Mouse (Mus musculus) thymus, postnatal 4 days (tissue): Measurements from ENCODE around the gene Slc39a9.

ENCODE experiments used
- DNase-seq: peaks from one replicate; pipeline ENCODE4 v3.0.0; 2021

Slc39a9 gene

DNA sequence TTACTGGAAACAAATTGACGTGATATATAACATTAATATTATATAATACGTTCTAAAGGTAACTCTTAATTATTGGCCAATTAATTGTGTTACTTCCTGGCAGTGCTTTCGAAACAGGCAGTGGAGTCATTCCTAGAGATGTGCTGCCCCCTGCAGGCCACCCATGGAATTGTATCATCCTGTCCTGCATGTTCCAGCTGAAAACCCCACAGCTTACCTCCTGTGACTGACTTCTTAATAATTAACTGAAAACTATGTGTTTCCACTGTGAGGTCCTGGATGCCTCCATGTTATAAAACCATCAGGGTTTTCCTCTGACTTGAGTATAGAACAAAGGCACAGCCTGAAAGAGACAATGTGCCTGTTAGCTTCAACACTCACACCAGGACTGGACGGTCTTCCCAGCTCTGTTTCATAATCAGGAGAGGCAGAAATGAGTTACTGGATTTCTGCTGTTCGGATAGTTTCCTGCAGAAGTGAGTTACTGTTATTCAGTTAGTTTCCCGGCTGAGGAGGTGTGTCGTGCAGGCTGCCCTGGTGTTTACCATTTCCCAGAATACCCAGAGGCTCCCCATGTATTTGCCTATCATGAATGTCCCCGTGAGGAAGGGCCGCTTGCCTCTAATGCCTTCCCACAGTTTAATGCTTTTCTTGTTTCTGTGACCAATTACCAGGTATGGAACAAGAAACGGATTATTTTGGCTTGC is 81.3 kb downstream of the Slc39a9 start:
- peak; percentile 92 for DNase-seq

- DNase-seq = peak; percentile 46
Measured at GRCm38 (mm10) chr12:80728207-80728606, 84.5 kb downstream of the Slc39a9 start.

DNA sequence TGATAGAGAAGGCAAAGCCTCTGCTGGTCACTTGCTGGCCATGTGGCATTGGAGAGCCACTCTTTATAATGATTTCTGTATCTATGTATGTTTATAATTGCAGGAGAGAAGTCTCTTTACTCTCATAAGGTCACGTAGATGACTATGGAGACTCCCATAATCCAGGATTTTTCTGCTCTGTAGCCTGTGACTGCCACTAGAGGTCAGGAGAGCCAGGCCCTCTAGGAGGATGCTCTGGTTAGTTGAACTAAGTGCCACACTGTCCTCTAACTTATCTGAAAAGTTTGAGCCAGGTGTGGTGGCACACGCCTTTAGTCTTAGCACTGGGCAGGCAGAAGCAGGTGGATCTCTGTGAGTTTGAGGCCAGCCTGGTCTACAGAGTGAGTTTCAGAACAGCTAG is 85.1 kb downstream of the Slc39a9 start:
- DNase-seq = no peak

GRCm38 (mm10) chr12:80729758-80730530 is 86.3 kb downstream of the Slc39a9 start:
- no peak for DNase-seq

DNA sequence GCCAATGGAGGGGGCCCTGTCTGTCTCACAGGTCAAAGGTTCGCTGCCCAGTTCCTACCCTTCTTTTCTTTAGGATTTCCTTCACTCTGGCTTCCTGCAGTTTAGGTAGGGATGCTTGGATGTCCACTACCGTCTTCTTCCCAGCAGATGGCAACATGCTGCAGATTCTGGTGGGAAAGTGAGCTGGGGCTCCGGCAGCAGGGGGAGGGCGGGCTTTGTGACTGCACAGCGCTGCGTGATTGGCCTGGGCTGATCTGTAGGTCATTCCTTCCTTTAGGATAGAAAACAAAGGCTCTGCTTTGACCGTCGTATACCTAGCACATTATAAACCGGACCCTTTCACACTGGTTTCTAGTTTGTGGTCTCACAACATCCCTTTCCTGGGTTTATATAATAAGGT is 86.9 kb downstream of the Slc39a9 start:
- DNase-seq = peak; percentile 60
